Mouse (Mus musculus): Measurements from ENCODE around the gene Olfr434. TPM values are rescaled to one million over a fixed set of nuclear protein-coding genes. Genes with fewer than 3 reads are reported as not detected.

Olfr434 gene
- polyA plus RNA-seq, 3 experiments from 2014 or later, result not detected

Other genes starting within 250 kb of the Olfr434 start
- not detected for gene Olfr441, start 106.7 kb upstream of the Olfr434 start, polyA plus RNA-seq (2017; shearing (Covaris generic))
- gene Olfr237-ps1, start 66.5 kb upstream of the Olfr434 start, polyA plus RNA-seq (2017; shearing (Covaris generic)), result under 1 TPM in 1 of 3 experiments, not detected in 2; 0.17 TPM
- gene Olfr437, start 49.7 kb upstream of the Olfr434 start, polyA plus RNA-seq (2017; shearing (Covaris generic)), result not detected
- gene Olfr13, start 40.9 kb upstream of the Olfr434 start, polyA plus RNA-seq (2017; shearing (Covaris generic)), result not detected
- not detected for gene Olfr435, start 15.9 kb upstream of the Olfr434 start, polyA plus RNA-seq (2017; shearing (Covaris generic))
- not detected for gene Olfr47, start 18.5 kb downstream of the Olfr434 start, polyA plus RNA-seq (2017; shearing (Covaris generic))
- gene Arhgef5, start 52.6 kb downstream of the Olfr434 start, polyA plus RNA-seq (2017; shearing (Covaris generic)), result 1 to 10 TPM; 2.9 to 4.2 (median 4.1) TPM
- gene Nobox, start 96.5 kb downstream of the Olfr434 start, polyA plus RNA-seq (2017; shearing (Covaris generic)), result not detected